Mouse (Mus musculus): ENCODE results near the gene Dcaf8.
"Not testable (repeated sequence)": the region's sequence is repeated elsewhere in the genome, so short reads cannot be mapped to it uniquely, and the experiment has no call there.

Dcaf8 gene

DNA sequence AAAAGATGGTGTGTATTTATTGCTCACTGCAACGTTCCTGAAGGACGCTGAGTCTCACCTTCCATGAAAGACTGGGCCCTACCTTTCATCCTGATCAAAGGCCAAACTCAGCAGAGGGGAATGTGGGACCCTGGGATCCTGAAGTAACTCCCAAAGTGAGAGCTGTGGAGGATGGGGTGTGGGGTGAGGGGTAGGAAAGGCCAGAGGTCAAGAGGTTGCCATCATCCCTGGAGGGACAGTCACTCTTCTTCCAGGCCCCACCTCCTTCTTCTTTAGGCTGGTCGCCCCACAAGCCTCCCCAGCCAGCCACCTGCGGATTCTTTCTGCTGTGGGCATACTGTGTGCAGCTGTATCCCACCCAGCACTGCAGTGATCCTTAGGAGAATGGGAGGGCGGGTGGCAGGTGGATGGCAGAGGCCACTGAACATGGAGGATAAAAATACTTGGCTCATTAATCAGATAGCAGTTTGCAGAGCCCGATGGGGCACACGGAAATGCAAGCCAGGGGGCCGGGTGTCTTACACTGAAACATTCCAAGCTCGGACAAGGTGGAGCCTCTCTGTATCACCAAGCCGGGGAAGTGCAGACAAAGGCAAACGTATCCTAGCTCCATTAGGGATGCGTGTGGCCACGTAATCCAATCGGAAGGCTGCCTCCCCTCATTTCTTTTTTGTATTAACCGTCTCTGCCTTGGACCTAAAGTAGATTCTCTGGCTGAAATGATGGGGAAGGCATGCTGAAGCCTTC is 70.5 kb downstream of the Dcaf8 start:
- no peak for DNase-seq (ENCODE audit: extremely low read depth, low read depth, low spot score)

DNA sequence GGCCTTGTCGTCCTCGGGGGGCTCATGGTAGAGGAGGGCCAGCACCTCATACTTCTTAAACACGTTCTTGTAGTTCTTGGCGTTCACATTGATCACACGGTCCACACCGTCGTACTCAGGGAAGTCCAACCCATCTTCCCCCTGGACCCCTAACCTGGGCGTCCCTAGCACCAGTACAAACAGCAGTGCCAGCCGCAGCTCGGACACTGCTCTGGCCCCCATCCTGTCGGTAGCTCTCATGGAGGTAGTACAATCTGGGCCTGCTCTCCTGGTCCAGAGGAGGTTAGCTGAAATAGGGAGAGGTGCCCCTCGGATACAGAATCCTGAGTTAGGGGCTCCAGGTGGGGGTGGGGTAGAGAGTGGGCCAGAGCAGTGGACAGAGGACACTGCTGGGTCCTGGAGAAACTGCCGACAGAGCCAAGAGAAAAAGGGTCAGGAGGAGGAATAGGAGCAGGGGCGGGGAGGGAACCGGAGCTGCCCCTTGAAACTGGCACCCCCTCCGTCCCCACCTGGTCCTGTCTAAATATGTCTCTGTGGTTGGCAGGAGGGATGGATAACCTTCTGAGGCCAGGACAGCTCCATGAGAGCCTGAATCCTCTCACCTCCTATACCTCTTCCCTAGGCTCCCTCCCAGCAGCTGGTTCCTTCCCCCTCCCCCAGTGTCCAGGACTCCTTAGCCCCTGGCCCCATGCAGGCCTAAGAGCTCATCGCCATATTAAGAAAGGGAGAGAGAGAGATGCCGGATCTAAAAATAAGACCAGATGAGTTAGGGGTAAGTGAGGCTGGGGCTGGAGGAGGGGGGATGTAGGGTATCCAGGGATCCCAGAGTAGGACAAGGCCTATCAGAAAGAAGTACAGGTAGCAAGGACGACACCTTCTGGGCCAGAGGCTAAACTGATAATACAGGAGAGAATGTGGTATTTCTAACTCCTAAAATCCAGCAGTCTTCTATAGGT is 71.8 kb downstream of the Dcaf8 start, which contains the start of gene Casq1:
TSS of gene Casq1 (minus strand) at position 418 of the 956 bp plus-strand sequence.
- DNase-seq (ENCODE audit: extremely low read depth, low read depth, low spot score): no peak

DNA sequence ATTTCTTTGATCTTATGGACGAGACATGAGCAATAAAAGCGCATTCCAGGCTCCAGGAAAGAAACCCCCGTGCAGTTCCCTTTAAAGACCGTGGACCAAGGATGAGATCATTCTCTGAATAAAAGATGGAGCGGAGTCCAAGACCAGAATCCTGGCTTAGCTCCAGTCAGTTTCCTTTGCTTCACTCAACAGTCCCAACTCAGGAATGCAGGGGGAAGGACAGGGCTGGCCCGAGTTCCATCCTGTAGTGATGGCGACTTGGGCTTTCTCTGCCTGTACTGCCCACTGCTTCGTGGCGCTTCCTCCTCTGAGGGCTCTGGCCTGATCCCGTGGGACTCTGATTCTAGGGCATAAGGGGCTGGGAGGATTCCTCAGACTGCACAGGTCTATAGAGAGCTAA is 72.5 kb downstream of the Dcaf8 start:
- DNase-seq (ENCODE audit: extremely low read depth, low read depth, low spot score): no peak

DNA sequence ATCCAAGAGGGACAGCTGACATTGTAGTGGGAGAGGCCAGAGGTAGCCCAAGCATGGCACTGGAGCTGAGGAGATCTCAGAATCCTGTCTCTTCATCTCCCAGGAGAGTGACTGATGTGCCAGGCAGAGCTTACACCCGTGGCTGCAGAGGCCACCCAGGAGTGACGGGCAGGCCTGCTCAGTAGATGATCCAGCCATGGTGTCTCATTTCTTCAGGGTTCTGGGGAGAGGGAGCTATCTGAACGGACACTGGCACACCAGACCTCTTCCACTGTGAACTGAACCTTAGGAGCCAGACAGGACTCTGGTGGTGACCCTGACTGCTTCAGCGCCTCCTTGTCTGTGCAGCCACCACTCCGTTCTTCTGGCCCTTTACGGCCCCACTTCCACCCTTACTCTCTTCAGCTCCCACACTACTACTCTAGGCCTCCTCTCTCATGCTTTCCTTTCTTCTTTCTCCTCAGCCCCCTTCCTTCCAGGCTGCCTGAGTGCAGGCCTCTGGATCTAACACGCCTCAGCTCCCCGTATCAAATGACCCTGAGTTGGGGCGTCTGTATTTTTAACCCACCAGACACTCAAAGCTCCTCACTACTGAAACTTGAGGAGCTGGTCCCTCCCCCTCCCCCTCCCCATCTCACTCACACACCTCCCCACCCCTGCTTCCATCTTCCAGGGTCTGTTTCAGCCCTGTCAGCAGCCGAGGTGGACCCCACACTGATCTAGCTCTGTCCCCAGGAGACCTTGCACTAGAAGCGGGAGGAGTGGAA is 73.6 kb downstream of the Dcaf8 start:
- no peak for DNase-seq (ENCODE audit: extremely low read depth, low read depth, low spot score)

DNA sequence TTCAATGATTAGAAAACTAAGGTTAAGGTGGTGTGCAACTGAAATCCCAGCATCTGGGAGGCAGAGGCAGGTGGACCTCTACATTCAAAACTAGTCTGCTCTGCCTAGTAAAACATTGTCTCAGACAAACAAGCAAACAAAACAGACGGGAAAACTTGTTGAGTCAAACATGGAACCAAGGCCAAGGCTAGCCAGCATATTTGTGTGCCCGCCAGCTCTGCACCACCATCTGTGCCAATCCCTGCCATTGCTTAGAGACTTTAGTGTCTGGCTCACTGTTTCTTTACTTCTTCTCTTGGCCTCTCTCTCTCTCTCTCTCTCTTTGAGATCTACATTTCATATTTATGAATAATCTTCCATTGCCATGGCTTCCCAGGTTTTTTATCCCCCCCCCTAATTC is 80.3 kb downstream of the Dcaf8 start:
- DNase-seq (ENCODE audit: extremely low read depth, low read depth, low spot score): no peak

DNA sequence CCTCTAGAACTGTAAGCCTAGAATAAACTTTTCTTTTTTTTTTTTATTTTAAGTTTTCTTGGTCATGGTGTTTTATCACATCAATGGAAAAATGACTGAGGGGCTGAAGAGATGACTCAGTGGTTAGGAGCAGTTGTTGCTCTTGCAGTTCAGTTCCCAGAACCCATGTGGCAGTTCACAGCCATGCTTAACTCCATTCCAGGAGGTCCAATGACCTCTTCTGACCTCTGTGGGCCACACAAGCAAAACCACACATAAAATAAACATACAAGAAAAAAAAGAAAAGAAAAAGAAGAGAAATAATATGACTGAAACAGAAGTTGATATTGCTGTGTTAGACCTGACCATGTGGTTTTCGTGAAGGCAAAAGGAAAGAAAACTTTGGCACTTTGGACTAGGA is 81.3 kb downstream of the Dcaf8 start:
- DNase-seq (ENCODE audit: extremely low read depth, low read depth, low spot score): no peak

DNA sequence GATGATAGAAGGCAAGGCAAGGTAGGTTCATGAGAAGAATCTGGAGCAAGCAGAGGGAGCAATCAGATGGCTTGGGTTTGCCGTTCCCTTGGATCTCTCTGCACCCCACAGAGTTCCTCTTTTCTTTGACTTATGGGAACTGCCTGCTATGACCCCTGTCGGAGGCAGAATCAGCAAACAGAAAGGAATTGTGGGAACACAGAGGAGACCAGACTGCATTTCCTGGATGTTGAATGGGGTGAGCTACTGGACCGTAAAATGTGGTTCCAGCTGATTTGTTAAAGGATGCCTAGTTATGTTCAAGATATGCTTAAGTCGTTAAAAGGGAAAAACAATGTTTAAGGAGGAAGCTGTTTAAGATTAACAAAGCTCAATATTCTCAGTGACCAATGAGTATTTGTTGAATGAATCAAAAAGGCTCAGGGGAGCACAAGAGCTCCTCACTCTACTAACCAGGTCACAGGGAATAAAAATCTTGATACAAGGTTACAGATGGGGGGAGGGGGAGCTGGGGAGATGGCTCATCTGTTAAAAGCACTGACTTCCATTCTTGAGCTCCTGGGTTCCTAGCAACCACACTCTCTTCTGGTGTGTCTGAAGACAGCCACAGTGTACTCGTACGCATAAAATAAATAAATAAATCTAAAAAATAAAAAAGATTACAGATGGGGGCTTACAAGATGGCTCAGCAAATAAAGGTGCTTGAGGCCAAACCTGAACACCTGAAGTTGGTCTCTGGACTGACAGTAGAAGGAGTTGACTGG is 93.2 kb downstream of the Dcaf8 start:
- no peak for DNase-seq (ENCODE audit: extremely low read depth, low read depth, low spot score)

DNA sequence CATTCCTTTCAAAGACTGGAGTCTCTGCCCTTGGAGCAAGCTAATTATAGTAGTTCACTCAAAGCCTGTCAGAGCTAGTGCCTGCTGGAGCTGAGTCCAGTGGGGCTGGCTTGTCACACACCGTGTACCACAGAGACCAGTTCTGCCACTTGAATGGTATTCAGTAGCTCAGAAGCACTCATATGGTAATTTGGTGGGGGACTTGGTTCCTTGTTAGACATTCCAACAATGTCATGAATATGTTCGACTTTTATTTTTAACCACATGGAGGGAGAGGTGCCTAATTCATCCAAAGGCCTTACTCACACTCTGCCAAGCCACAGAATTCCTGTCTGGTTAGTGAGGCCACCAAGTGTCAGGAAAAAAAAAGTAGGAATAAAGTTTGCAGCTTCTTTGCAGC is 94.5 kb downstream of the Dcaf8 start:
- no peak for DNase-seq (ENCODE audit: extremely low read depth, low read depth, low spot score)

DNA sequence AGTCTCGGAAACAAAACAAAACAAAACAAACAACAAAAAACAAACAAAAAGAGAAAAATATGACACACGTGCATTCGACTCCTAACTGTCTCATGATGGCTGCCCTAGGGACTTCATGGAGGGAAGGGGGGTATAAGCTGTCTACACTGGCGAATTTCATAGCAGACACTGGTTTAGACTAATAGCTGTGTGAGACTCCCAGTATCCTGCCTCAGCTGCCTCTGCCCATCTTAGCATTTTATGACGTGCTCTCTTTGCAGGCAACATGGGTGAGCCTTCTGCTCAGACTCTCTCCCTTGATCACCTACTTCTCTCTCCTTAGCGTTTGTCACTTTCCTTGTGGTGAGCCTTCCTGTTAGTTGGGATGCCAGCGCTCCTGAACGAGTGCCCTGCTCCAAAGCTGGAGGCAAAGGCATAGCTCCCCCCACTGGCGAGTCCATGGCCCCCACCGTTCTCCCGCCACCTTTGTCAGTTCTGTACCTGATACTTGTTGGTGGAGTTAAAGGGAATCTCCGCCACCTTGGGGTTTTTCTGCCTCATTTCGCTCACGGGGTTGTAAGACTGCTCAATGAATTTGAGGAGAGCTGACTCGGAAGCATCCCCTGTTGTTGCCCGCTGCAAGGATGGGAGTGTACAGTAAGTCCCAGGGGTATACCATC is 95.8 kb downstream of the Dcaf8 start:
- no peak for DNase-seq (ENCODE audit: extremely low read depth, low read depth, low spot score)

DNA sequence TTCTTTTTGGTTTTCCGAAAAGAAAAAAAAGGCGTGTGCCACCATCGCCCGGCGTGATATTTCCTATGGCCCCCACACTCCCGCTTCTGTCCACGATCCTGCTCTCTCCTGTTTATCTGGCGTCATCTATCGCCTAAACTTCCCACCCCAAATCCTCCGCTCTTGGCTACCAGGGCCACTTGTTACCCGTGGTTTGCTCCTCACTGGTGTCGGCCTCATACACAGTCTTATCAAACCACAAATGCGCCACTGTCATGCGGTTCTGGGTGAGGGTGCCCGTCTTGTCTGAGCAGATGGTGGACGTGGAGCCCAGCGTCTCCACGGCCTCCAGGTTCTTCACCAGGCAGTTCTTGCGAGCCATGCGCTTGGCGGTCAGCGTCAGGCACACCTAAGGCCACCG is 96.8 kb downstream of the Dcaf8 start:
- DNase-seq (ENCODE audit: extremely low read depth, low read depth, low spot score): not testable (repeated sequence)
